Mouse (Mus musculus) embryonic facial prominence, embryonic 11.5 days (tissue): ENCODE data around the gene 9130213A22Rik. TPM values are rescaled to one million over a fixed set of nuclear protein-coding genes. Genes with fewer than 3 reads are reported as not detected.

ENCODE experiments used
- ATAC-seq: fragments of 200-750 bp; cut with Nextera tagmentation; replicated peaks from 2 replicates; pipeline ENCODE4 v1.8.0; 2017; ENCODE audit warnings: low read depth; ENCODE audit not compliant: insufficient number of reproducible peaks, low FRiP score, low TSS enrichment
- DNase-seq: peaks from one replicate; pipeline ENCODE4 v3.0.0-alpha.2; 2015; ENCODE audit warnings: low spot score
- H3K27ac ChIP-seq: fragments of 300-500 bp; sonication (generic); replicated peaks from 2 replicates; pipeline ENCODE4 v1.5.1; 2014; ENCODE audit warnings: mild to moderate bottlenecking, low read depth, low read length, control low read depth
- H3K27me3 ChIP-seq: fragments of 300-500 bp; sonication (generic); 2 replicates; pipeline ENCODE4 v1.6.1; 2014; ENCODE audit warnings: mild to moderate bottlenecking, low read length, moderate library complexity, mixed read lengths; ENCODE audit not compliant: control insufficient read depth, insufficient read depth
- H3K36me3 ChIP-seq: fragments of 300-500 bp; sonication (generic); replicated peaks from 2 replicates; pipeline ENCODE4 v1.6.1; 2014; ENCODE audit warnings: low read depth, mild to moderate bottlenecking, low read length, moderate library complexity, mixed read lengths; ENCODE audit not compliant: control insufficient read depth, insufficient read depth
- H3K4me1 ChIP-seq: fragments of 300-500 bp; sonication (generic); 2 replicates; pipeline ENCODE4 v1.6.1; 2014; ENCODE audit warnings: low read length, mixed read lengths; ENCODE audit not compliant: control insufficient read depth, insufficient read depth
- H3K4me2 ChIP-seq: fragments of 300-500 bp; sonication (generic); 2 replicates; pipeline ENCODE4 v1.6.1; 2014; ENCODE audit warnings: low read depth, mild to moderate bottlenecking, control low read depth, low read length, moderate library complexity
- H3K4me3 ChIP-seq: fragments of 300-500 bp; sonication (generic); 2 replicates; pipeline ENCODE4 v1.5.1; 2014; ENCODE audit warnings: low read depth, low read length, control low read depth
- H3K9ac ChIP-seq: fragments of 300-500 bp; sonication (generic); replicated peaks from 2 replicates; pipeline ENCODE4 v1.6.1; 2014; ENCODE audit warnings: mild to moderate bottlenecking, control low read depth, low read length
- H3K9me3 ChIP-seq: fragments of 300-500 bp; sonication (generic); replicated peaks from 2 replicates; pipeline ENCODE4 v1.6.1; 2016; ENCODE audit warnings: mild to moderate bottlenecking, low read length, inconsistent platforms, mixed read lengths; ENCODE audit not compliant: control insufficient read depth
- WGBS: fragments of 180-500 bp; shearing (Covaris S2); extraction: QIAGEN DNeasy Blood & Tissue Kit; methylation state at CpG from one replicate; pipeline ENCODE4 v1.1.7; 2014; 5-methylcytosine and 5-hydroxymethylcytosine counted together
- polyA plus RNA-seq: library from polyadenylated mRNA; unstranded; fragments of >200 nt; fragmentation: Nextera tagmentation; extraction: Ambion mirVana; gene quantifications from 2 replicates; pipeline ENCODE4 v1.2.1, GENCODE M21; 2014

Gene 9130213A22Rik
- polyA plus RNA-seq, 1 experiment from 2014 or later, result not detected

DNA sequence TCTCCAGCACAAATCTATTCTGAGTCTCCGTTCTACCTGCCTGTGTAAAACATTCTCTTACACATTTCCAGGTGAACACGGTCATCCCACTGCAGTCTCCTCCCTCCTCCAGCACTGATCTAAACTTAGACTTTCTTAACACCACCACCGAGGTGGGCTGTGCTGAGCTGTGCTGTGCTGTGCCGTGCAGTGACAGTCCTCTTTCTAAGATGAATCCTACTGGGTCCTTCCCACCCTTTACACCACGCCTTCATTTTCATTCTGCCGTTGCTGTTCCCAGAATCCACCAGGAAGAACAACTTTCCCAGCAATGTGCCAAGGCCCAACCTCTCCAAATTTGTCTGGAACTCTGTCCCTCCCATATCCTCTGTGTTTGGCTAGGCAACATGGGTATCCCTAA is 36.0 kb downstream of the 9130213A22Rik start:
- no peak overlapping the region for H3K4me2 ChIP-seq
- no peaks in the 10 kb centered on the region for H3K4me1 ChIP-seq
- no peak overlapping the region for H3K4me3 ChIP-seq
- WGBS, result 72% methylated on average over 6 of the region's 6 CpGs
- no peaks in the 10 kb centered on the region for H3K27me3 ChIP-seq
- no peak overlapping the region; the same call in 1 of the 2 replicates for H3K9ac ChIP-seq
- ATAC-seq (no peak), DNase-seq (no peak)
- H3K27ac ChIP-seq, result no peak overlapping the region
- H3K9me3 ChIP-seq, result no peaks in the 10 kb centered on the region
- H3K36me3 ChIP-seq, result no peaks in the 10 kb centered on the region

DNA sequence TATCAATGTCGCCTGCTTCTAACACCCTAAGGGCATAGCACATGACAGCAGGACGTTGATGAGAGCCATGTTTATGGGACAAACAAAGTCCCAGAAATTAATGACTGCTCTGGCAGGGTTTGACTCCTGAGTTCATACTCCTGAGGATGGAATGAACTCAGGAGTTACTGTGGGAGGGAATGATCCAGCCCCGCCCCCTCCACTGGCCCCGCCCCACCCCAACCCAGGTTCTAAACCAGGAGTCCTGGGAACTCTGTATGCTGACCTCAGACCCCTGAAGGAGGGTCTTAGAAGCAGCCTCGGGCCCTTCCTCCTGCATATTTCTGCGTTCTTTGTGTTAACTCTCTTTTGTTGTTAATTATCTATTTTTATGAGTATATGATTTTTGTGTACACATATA is 36.8 kb downstream of the 9130213A22Rik start:
- no peak overlapping the region for H3K27ac ChIP-seq
- 69% methylated on average over 6 of the region's 6 CpGs for WGBS
- H3K9ac ChIP-seq, result no peak overlapping the region
- no peaks in the 10 kb centered on the region for H3K27me3 ChIP-seq
- no peak overlapping the region for H3K4me2 ChIP-seq
- no peak overlapping the region for H3K4me3 ChIP-seq
- DNase-seq, result no peak
- no peaks in the 10 kb centered on the region for H3K9me3 ChIP-seq
- H3K4me1 ChIP-seq, result no peaks in the 10 kb centered on the region
- H3K36me3 ChIP-seq, result no peaks in the 10 kb centered on the region
- ATAC-seq, result no peak

DNA sequence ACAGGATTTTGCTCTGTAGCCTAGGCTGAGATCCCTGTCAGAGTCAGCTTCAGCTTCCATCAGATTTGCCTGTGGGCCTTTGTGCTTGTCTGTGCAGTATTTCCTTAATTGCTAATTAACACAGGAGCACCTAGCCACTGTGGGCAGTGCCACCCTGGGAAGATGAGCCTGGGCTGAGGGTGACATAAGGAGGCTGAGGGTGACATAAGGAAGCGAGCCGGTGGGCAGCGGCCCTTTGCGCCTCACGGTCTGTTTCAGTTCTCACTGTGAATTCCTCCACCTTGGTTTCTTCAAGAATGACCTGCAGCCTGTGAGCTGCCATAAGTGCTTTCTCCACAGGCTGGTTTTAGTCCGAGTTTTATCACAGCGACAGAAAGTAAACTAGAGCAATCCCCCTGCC is 40.8 kb downstream of the 9130213A22Rik start:
- Histone ChIP-seq H3K4me1 (no peaks in the 10 kb centered on the region), H3K4me2 (no peak overlapping the region), H3K9me3 (no peaks in the 10 kb centered on the region), H3K27me3 (no peaks in the 10 kb centered on the region), H3K9ac (no peak overlapping the region), H3K36me3 (no peaks in the 10 kb centered on the region), H3K27ac (no peak overlapping the region), H3K4me3 (no peak overlapping the region)
- ATAC-seq (no peak), DNase-seq (no peak)
- whole genome bisulfite sequencing, result 88% methylated on average over 7 of the region's 7 CpGs

DNA sequence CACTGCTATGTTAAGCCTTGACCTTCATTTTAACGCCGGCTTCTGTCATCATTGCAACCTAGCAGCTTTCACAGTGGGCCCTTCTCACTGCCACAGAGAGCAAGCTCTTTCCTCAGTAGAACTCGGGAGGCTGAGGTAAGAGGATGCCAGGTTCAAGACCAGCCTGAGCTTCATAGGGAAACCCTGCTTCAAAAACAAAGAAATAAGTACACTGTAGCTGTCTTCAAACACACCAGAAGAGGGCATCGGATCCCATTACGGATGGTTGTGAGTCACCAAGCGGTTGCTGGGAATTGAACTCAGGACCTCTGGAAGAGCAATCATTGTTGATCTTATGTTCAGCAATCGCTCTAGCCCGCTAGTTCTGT is 41.5 kb downstream of the 9130213A22Rik start:
- Histone ChIP-seq H3K9ac (no peak overlapping the region), H3K4me1 (no peaks in the 10 kb centered on the region), H3K36me3 (no peaks in the 10 kb centered on the region), H3K4me2 (no peak overlapping the region), H3K9me3 (no peaks in the 10 kb centered on the region), H3K27ac (no peak overlapping the region), H3K27me3 (no peaks in the 10 kb centered on the region), H3K4me3 (no peak overlapping the region)
- ATAC-seq, result no peak
- no peak for DNase-seq
- WGBS, result 80% methylated on average over 8 of the region's 8 CpGs

DNA sequence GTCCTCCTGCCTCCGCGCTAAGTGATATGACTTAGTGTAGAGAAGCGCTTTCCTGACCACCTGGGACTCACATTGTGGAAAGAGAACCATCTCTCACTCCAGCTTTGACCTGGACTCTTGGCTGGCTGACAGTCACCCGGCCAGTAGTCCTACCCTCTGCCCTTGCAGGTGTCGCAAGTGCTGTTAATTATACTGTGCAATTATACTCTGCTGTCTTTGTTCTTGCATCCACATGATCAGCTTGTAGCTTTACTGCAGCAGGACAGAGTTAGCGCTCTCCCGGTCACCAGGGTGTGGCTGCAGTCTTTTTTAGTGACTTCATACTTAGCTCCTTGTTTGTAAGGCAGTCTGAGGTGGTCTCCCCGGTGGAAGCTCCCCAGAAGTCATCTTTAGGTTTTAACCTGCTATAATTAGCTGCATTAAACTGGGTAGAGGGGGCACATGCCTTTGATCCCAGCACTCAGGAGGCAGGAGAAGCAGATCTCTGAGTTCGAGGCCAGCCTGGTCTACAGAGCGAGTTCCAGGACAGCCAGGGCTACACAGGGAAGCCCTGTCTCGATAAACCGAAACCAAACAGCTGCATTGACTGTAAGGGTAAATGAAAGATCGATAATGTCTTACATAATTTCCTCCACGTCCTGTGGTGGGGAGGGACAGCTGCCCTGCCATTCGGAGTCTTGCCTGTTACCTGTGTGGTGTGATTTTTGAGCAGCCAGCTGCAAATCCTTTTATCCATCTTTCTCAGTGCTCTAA is 42.1 kb downstream of the 9130213A22Rik start:
- no peak overlapping the region for H3K9ac ChIP-seq
- ATAC-seq (no peak), DNase-seq (no peak)
- H3K27me3 ChIP-seq, result no peaks in the 10 kb centered on the region
- H3K9me3 ChIP-seq, result no peaks in the 10 kb centered on the region
- 83% methylated on average over 15 of the region's 15 CpGs for WGBS
- H3K27ac ChIP-seq, result no peak overlapping the region
- no peak overlapping the region for H3K4me2 ChIP-seq
- H3K4me3 ChIP-seq, result no peak overlapping the region
- no peaks in the 10 kb centered on the region for H3K4me1 ChIP-seq
- H3K36me3 ChIP-seq, result no peaks in the 10 kb centered on the region

DNA sequence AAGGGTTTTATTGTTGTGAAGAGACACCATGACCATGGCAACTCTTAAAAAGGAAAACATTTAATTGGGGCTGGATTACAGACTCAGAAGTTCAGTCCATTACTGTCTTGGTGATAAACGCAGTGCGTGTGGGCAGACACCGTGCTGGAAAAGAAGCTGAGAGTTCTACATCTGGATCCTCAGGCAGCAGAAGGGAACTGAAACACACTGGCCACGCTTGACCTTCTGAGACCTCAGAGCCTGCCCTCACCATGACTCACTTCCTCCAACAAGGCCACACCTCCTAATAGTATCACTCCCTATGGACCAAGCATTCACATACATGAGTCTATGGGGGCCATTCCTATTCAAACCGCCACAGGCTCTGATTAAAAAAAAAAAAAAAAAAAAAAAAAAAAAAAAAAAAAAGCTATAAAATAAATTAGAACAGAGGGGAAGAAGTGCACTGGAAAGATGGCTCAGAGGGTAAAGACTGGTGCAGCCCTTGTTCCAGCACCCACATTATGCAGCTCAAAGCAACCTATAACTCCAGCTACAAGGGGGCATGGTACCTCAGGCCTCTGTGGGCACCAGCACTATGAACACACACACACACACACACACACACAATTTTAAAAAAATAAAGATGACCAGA is 43.5 kb downstream of the 9130213A22Rik start:
- H3K4me2 ChIP-seq, result no peak overlapping the region
- H3K36me3 ChIP-seq, result no peaks in the 10 kb centered on the region
- DNase-seq (no peak), ATAC-seq (no peak)
- WGBS, result 68% methylated on average over 5 of the region's 5 CpGs
- no peak overlapping the region for H3K27ac ChIP-seq
- H3K9ac ChIP-seq, result no peak overlapping the region
- H3K4me3 ChIP-seq, result no peak overlapping the region
- H3K4me1 ChIP-seq, result no peaks in the 10 kb centered on the region
- no peaks in the 10 kb centered on the region for H3K9me3 ChIP-seq
- no peaks in the 10 kb centered on the region for H3K27me3 ChIP-seq

DNA sequence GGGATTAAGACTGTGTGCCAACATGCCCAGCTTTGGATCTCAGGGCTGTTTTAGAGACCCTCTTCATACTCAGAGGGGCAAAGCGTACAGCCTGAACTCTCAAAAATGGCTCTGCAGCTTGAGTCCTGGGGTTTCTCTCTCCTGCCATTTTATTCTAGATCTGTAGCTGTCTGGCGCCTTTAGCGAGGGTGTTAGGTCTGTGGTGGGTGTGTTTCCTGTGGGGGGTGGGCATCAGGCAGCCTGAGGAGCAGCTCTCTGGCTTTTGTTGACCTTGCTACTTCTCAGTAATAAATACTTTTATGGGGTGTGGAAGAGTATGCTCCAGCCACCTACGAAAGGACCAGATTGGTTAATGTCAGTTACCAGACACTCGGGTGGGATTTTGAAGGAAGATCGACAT is 44.3 kb downstream of the 9130213A22Rik start:
- Histone ChIP-seq H3K9ac (no peak overlapping the region), H3K4me2 (no peak overlapping the region; the same call in 1 of the 2 replicates), H3K4me1 (no peaks in the 10 kb centered on the region), H3K27ac (no peak overlapping the region), H3K4me3 (no peak overlapping the region), H3K9me3 (no peaks in the 10 kb centered on the region), H3K27me3 (no peaks in the 10 kb centered on the region), H3K36me3 (no peaks in the 10 kb centered on the region)
- DNase-seq (no peak), ATAC-seq (no peak)
- WGBS, result 83% methylated on average over 6 of the region's 6 CpGs

DNA sequence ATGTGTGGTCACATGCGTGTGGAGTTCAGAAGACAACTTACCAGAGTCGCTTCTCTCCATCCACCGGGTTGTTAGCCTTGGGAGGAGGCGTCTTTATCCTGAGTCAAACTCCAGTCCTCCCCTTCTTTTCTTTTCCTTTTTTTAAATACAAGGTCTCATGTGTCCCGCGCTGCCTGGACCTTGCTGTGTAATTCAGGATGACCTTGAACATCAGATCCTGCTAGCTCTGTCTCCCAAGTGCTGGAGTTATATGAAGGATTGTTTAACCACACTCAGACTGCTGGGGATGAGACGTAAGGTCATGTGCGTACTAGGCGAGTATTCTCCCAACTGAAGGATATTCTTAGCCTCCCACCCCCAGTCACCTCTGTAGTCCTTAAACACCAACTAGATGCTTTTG is 45.1 kb downstream of the 9130213A22Rik start:
- DNase-seq, result no peak
- no peak for ATAC-seq
- no peak overlapping the region for H3K4me3 ChIP-seq
- WGBS, result 86% methylated on average over 9 of the region's 9 CpGs
- no peak overlapping the region for H3K27ac ChIP-seq
- no peaks in the 10 kb centered on the region for H3K27me3 ChIP-seq
- no peak overlapping the region for H3K9ac ChIP-seq
- H3K36me3 ChIP-seq, result no peaks in the 10 kb centered on the region
- no peaks in the 10 kb centered on the region for H3K4me1 ChIP-seq
- no peaks in the 10 kb centered on the region for H3K9me3 ChIP-seq
- H3K4me2 ChIP-seq, result no peak overlapping the region
